Mouse (Mus musculus): ENCODE data around the gene Scgb2b27.
"Not testable (repeated sequence)": the region's sequence is repeated elsewhere in the genome, so short reads cannot be mapped to it uniquely, and the experiment has no call there.

DNA sequence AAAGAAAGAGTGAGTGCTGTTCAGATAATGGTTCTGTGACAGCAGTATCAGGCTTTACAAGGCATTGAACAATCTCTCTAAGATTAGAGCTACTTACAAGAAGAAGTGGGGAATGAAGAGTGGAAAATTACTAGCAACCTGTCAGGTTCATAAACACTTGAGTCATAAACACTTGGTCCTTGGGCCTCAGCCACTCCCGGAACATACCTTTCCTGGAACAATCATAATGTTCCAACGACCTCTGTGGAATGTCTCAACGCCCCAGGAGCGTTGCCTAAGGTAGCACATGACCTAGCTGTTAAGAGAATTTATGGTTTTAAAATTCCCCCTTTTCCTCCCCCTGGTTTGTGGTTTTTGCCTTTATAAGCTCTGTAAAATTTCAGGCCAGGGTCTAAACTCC, 20.8 kb upstream of the Scgb2b27 start:
- not testable (repeated sequence) for TF ChIP-seq CTCF, EP300 (IDR thresholded peaks at IDR 0.05; ENCODE audit: low read depth)
